Mouse (Mus musculus): ENCODE measurements around the gene Polr3h.

Polr3h gene

DNA sequence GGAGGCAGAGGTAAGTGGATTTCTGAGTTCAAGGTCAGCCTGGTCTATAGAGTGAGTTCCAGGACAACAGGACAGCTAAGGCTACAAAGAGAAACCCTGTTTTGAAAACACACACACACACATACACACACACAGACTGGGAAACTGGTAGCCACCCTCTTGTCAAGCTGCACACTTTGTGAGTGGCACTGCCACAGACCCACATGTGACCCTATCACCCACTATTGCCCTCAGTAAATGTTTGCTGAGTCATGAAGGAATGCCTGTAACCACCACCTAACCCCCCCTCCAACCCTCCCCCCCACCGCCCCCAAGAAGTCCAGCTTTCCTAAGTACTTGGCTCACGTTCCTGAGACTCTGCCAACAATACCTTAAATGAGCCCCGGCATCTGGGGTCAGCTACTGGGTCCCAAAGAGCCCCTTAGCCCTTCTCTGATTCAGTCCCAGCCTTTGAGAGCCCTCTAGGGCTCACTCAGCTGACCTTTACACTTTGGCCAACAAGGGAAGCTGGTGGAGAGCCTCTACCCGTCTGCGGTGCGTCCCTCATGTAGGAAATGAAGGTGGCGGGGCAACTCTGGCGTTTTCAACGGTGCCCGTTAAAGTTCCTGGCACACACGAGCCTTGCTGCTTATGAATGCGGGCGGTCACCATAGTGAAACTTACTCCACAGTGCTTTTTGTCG, 87.3 kb downstream of the Polr3h start:
- no peak for DNase-seq

Measured in spleen, adult 18-20 months (tissue).